Mouse (Mus musculus) spleen, postnatal 4 days (tissue): ENCODE measurements at regions not wholly inside any gene's neighbourhood (a gene's known extent, or its start where the extent isn't known, plus 50 kb on each side); places are given as distances from the start of the nearest gene placed in this dataset.
"Not testable (repeated sequence)": the region's sequence is repeated elsewhere in the genome, so short reads cannot be mapped to it uniquely, and the experiment has no call there.

Experiments used
- DNase-seq, 2 experiments: peaks; one replicate each; pipeline ENCODE4 v3.0.0; 2022; ENCODE audit warnings: low spot score in 2 of 2

DNA sequence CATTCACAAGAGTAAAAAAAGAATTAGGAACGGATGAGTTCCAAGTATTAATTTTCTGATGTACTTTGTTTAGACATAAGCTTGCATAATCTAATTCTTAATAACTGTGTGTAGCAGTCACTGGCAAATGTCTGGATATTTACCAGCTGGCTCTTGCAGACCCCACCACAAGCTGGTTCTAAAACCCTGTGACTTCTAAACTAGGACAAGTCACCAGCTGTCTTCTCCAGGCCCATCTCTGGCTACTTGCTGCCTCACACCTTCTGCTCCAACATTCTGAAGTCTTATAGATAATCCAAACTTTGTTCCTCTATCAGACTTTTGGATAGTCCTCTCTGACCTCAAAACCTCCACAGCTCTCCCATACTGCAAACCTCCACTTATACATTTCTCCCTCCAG is 189.9 kb upstream of the Rhobtb1 start:
- DNase-seq = no peak

DNA sequence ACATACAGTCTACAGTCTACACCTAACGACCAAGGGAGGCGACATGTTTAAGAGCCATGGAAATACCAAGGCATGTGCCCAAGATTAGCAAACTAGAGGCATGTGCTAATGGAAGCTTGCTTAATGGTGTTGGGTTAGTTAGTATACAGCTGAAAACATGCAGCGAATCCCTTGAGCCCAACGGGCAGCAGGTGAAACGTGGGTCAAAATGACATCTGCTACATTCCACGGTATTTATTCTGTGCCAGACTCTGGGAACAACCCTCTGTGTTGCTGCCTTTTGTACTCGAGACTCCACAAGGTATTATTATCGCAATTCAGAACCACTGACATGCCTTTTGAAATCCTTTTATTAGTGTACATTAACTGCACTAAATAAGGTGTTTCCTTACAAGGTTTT is 188.1 kb upstream of the Rhobtb1 start:
- DNase-seq = no peak

DNA sequence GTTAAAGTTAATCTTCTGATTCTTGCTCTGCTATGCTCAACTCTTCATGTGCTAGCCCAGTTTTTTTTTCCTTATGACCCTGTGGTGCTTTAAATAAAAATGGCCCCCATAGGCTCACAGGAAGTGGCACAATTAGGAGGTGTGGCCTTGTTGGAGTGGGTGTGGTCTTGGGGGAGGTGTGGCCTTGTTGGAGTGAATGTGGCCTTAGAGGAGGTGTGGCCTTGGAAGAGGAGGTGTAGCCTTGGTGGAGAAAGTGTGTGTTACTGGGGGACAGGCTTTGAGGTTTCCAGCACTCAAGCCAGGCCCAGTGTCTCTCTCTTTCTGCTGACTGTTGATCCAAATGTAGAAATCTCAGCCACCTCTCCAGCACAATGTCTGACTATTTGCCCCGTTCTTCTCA is 186.0 kb upstream of the Rhobtb1 start:
- DNase-seq = no peak

DNA sequence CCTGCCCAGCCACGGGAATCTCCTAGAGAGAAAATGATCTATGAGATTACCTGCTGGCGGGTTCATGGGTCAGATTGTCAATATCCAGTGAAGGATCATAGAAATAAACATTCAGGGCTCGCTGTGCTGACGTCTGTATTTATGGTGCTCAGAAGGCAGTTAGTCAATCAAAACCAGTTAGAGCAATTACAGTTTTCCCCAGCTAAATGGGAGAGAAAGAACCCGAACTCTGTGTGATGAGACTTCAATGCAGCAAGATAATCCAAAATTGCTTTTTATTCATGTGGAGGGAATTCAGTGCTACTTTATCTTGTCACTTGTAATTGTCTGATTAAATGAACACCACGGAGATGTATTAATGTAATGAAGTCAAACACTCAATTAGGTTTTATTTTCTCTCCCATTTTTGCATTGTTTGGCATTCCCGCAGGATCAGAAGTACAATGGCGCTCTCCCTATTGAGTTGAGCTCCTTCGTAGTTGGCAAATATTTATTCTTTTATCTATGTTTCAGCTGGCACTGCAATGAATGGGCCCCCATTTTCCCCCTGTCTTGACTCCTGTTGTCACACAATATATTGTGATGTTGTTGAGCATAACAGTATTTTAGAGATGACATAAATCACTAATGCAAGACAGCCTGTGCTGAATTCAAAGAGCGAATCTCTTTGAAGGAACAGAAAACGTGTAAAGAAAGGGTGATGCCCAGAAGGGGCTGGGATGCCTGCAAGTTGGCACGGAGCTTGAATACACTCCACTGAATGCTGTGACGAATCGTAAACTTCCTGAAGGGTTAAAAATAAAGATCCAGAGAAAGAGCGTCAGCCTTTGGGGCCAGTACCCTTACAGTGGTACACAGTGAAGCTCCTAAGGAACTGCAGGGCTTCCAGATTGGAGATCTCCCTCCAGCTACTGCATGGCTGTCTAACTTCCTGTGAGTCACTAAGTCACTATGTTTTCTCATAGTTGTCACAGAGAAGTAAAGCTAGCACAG is 183.0 kb upstream of the Rhobtb1 start:
- no peak for DNase-seq

DNA sequence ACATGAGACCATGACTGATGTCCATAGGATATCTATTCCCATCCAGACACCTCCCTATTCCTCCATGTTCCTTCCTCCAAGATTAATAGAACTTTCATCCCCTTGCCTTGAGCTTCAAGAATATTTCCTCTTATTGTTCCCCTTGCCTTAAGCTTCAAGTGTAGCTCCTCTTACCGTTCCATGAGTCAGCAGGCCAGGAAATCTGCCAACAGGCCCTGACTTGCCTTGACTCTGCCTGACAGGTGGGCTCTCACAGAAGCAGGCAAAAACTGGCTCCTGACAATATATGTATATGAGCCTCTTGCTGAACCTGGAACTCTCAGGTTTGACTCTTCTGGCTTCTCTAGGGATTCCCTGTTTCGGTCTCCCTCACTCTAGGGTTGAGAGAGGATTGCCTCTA is 180.7 kb upstream of the Rhobtb1 start:
- no peak for DNase-seq

DNA sequence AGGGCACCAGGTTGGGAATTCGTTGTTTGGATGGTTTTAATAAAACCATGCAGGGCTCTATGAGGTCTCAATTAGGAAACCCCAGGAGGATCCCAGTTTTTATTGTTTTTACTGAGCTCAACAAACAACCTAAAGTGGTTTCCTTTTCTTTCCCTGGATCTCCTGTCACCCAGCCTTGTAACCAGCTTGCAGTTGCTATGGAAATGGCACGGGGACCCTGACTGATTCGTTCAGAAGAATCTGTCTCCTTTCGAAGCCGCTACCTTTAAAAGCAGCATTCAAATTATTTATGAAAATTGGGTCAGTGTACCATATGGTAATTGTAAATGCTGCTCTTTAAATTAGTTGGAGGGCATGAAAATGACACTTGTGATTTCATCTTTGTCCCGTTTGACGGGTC is 176.5 kb upstream of the Rhobtb1 start:
- no peak for DNase-seq

DNA sequence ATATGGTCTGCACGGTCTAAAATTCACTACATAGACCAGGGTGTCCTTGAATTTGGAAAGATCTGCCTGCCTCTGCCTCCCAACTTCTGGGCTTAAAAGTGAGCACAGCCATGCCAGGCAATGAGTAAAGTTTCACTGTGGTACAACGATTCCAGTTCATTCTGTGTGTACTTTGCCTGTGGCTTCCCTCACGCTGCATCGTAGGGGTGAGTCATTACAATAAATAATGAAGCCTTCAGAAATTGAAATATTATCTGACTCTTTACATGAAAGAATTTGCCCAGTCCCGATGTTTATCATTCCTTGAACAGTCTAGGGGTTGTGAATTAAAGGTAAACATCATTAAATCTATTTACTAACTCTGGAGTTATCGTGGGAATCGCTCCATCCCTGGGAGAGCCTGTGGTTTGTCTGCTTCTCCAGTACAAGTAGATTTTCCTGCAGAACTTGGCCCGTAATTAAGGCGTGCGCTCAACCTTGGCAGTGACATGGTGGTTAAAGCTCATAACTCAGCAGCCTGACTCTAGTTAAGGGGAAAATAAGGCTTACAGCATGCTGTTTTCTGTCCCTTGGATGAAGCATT is 174.7 kb upstream of the Rhobtb1 start:
- DNase-seq = no peak

DNA sequence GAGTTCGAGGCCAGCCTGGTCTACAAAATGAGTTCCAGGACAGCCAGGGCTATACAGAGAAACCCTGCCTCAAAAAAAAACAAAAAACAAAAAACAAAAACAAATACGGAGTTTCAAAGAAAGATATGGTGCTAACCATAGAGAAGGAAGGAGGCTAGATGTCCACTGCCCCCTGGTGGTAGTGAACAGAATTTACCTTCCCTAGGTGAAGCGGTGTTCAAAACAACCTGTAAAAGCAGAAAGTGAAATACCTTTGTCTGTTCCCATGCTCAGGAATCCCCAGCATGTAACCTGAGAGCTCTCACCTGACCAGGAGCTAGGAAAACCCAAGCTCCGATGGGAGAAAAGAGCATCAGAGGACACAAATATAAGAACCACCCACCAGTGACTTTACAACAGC is 173.1 kb upstream of the Rhobtb1 start:
- DNase-seq = peak in 1 of 2 experiments; percentile 61

DNA sequence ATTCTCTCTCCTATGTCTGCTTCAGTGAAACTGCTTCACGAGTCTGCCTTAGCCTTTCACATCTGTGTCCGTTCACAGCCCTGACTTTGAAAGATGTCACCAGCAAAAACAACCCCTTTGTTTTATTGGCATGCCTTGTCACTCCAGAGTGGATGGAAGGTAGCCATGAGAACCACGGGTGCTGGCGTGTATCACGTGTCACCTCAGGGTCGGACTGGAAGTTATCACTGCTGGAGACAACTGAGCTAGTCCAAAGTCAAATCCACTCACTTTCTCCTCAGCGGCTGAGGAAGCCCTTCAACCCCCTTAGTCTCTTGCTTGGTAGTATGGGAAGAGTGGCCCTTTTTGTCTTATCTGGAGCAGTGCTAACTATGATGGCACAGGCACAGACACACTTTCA is 171.3 kb upstream of the Rhobtb1 start:
- DNase-seq = no peak

DNA sequence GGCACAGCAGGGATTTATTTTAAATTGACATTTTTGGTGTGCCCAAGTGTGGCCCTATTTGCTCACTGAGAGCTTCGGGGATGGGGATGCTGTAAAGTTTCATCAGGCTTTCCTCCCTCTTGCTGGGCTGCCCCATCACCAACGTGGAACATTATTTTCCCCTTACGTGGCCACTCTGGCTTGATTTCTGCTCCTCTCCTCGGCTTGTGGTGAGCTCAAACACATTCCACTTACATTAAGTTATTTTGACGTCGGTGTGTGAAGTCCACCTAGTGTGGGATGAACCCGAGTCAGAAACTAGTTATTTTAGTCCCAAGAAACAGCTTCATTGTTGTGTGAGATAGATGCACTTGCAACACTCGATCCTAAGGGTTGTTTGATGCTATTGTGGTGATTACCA is 168.9 kb upstream of the Rhobtb1 start:
- DNase-seq = no peak

DNA sequence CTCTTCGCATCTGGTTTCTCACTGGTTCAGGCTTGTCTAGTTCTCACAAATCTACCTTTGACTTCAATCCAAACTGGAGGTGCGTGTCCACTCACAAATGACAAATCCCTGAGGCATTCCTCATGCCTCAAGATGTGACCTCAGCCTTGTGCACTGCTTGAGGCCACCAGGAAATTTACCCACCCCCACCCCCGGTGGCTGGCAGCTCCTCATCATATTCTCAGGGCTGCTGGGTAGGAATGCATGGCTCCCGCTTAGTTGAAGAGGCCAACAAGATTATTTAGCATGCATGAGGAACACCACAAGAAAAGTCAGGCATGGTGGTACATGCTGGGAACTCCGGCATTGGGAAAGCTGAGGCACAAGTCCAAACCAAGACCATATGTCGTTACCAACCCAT is 160.7 kb upstream of the Rhobtb1 start:
- no peak for DNase-seq

DNA sequence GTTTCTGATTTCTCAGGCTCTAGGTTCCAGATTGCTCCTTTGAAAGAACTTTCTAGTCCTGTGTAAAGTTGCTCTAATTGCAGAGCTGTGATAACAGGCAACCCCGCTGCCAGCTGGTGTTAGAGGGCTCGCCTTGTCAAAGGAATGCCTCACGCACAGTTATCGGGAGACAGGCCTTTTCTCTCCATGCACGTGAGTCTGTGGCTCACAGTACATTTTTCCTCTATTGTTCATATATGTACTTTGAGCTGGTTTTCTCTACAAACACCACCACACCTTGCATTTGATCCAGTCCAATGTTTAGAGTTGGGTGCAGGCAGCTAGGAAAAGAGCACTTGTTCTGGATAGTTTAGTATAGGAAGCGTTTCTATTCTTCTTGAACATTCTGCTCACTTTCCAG is 151.6 kb upstream of the Rhobtb1 start:
- no peak for DNase-seq

DNA sequence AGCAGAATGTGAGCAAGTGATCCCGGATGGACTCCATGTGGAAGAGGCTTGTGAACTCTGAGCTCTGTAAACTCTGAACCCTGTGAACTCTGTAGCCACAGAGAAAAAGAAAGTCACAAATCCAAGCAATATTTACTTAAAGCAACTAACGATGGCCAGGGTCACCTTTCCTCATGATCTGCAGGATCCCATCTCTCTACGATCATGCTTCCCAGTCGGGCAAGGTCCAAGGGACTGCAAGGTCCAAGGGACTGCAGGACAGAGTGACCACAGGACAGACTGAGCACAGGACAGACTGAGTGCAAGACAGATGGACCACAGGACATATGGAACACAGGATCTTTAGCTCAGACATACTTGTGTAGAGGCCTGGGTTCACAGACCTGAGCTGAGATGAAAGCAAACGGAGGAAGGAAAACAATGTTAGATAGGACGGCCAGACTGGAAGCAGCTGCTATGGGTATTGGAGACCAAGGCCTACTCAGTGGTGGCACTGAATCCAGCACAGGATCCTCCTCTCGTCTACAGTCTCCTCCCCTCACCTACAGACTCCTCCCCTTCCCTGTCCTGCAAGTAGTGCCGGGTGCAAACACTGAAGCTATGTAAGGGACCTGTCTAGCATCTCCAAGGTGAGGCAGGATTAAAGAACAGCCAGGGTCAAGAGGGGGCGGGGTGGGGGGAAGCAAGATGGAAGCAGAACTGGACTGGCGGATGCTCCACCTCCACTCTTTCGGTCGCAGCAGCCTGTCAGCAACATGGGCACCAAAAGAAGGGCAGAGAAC is 149.4 kb upstream of the Rhobtb1 start:
- DNase-seq = no peak

DNA sequence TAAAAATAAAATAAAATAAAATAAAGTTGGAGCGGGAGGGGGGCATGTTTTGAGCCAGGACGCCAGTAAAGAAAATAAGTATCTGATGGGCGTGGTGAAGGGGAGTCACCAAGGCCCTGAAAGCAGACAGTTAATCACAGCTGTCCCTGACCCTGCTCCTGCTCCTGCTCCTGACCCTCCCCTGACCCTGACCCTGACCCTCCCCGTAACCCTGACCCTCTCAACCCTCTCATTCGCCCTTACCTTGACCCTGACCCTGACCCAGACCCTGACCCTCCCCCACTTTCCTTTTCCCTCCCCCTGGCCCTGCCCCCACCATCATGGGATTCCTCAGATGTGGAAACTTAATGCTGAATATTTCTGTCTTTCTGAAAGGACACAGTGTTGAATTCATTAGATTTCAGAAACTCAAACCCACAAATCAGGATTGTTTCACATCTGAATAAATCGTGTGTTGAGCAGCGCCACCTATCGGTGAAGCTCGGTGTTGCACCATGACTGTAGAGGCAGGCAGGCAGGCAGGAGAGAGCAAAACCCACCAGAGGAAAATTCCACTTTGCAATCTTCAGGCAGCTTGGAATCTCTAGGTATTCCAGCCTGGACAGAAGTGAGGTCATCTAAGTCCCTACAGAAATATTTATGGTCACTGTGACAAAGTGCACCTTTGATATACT is 145.9 kb upstream of the Rhobtb1 start:
- peak; percentile 51 to 85 for DNase-seq

DNA sequence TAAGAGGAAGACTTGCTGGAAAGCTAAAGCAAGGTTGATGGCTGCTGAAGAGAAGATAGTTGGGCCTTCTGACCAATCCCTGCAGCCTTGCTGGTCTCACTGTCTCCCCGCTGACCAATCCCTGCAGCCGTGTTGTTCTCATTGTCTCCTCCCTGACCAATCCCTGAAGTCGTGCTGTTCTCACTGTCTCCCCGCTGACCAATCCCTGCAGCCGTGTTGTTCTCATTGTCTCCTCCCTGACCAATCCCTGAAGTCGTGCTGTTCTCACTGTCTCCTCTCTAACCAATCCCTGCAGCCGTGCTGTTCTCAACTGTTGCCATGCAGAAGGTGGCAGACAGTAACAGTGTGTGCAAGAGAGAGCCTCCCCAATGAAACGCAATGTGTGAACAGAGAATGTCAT is 142.6 kb upstream of the Rhobtb1 start:
- DNase-seq = not testable (repeated sequence)

DNA sequence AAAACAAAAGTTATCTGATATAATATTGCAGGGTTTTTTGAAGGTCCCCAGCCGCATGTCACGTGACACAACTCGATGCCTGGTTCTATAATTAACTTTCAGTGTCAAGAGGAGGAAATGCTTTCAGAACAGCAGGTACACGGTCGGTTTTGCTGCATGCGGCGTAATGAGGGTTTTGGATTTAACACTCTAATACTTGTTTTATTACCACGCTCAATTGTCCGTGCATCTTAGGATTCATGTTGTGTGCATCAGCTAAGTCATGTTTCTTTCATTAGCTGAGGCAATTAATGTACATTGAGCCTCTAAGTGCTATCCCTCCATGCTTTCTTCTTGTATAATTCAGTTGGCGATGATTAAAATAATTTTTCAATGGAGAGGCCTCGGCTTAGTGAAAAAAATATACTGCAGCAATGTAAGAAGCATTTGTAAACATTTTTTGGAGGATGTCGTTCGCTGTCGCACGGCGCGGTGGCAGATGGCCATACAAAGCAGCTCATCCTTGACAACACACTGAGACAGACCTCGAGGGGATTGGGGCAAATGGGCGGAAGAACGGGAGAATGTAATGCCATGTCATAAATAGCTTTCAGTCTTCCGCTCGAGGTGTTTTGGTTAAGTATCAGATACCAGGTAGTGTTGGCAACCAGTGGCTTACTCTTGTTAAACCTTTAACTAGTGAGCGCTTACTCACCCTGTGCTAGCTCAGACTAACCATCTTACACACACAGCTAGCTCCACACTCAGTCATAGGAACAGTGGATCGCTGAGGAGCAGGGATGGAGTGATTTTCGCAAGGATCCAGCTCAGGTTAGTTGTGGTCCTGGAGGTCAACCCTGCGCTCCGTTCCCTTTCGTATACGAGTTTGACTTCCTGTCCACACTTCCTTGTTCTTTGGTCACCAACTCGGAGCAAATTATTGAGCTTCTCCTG is 130.2 kb upstream of the Rhobtb1 start:
- DNase-seq = no peak

DNA sequence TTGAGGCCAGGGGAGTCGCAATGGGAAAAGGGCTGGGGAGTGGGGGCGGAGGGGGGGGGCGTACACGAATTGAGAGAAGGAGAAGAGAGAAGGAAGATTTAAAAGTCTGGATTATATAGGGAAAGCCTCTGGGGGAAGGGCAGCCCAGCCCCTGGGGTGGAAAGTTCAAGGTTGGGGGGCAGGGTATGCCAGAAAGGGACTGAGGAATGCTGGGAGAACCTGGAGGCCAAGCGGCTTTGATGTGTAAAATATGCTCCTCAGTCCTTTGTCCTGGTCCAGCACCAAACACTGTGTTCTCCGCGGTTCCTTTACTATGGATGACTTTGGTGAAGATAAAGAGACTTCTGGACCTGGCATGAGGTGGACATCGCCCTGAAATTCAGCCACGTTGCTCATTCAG is 117.8 kb upstream of the Rhobtb1 start:
- no peak for DNase-seq

DNA sequence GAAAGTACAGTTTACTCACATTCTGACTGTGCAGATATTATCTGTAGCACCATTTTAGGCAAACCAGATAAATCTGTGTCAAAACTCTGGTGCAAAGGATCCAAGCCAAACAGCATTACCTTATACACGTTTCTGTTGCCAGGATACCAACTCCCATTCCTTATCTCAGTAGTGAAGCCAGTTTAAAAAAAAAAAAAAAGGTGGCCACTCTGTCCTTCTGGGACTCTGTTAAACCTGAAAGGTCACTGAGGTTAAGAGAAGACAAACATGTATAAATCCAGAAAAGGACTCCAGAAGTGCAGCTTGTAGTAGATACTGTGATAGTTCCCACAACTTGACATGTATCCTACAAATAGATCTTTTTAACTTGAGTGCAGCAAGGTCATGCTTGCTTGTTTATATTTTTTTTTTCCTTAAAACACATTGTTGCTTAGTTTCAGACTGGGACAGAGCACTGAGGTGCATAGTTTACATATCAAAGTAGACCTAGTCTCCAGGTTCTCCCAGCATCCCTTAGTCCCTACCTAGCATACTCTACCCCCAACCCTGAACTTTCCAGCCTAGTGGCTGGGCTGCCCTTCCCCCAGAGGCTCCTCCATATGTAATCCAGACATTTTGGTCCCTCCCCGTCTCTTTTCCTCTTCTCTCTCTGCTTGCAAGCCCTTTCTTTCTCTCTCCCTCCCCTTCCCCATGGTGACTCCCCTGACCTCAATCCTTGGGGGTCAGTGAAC is 116.7 kb upstream of the Rhobtb1 start:
- DNase-seq = no peak

DNA sequence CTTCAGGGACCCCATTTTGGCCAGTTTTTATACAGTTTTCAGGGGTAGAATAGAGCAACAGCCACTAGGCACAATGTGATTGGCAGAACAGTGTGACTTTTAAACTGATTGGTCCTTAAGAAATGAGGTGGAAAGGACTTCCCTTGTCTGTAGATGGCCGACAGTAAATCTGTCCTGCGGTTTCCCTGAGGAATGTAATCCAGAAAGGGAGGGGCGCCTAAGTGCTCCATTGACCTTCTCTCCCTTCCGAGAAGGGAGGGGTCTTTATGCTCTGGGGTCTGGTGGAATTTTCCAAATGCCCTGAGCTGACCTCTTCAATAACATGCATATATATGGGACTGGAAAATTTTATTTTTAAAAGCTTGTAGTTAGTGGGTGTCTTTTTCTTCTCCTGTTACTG is 115.7 kb upstream of the Rhobtb1 start:
- not testable (repeated sequence) for DNase-seq

DNA sequence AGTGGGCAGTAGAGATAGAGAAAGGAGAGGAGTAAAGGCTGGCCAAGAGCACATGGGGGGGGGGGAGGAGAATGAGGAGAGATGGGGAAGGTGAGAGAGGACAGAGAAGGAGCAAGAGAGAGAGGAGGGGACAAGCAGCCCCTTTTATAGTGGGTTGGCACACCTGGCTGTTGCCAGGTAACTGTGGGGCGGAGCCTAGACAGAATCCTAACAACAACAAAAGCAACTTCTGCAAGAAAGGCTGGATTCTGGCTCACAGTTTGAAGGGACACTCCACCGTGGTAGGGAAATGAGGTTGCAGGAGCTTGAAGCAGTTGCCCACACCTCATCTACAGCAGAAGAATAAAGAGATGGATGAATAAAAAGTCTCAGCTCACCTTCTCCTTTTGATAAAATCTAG is 115.1 kb upstream of the Rhobtb1 start:
- no peak for DNase-seq
